Mouse (Mus musculus) right cerebral cortex, postnatal 36 days (tissue): ENCODE data around the gene Lurap1l.
"Not testable (repeated sequence)": the region's sequence is repeated elsewhere in the genome, so short reads cannot be mapped to it uniquely, and the experiment has no call there.

Source experiments
- DNase-seq, 2 experiments: peaks; one replicate each; pipeline ENCODE4 v3.0.0; 2022; ENCODE audit warnings: low spot score in 2 of 2, mixed read lengths in 1 of 2

The Lurap1l gene

GRCm38 (mm10) chr4:80917128-80917527, 6.7 kb downstream of the Lurap1l start:
- DNase-seq, result not testable (repeated sequence)

GRCm38 (mm10) chr4:80917812-80918211, 7.4 kb downstream of the Lurap1l start:
- no peak for DNase-seq

- no peak for DNase-seq
Measured at GRCm38 (mm10) chr4:80918526-80919129, 8.2 kb downstream of the Lurap1l start.

GRCm38 (mm10) chr4:80919217-80919867, 8.9 kb downstream of the Lurap1l start:
- DNase-seq, result no peak

GRCm38 (mm10) chr4:80921646-80922489, 11.4 kb downstream of the Lurap1l start:
- no peak for DNase-seq

GRCm38 (mm10) chr4:80922654-80923053, 12.2 kb downstream of the Lurap1l start:
- no peak for DNase-seq

GRCm38 (mm10) chr4:80924815-80925214, 14.4 kb downstream of the Lurap1l start:
- no peak for DNase-seq

GRCm38 (mm10) chr4:80925752-80926519, 15.5 kb downstream of the Lurap1l start:
- DNase-seq, result no peak

GRCm38 (mm10) chr4:80934749-80935148, 24.3 kb downstream of the Lurap1l start:
- no peak for DNase-seq

- DNase-seq, result no peak
Measured at GRCm38 (mm10) chr4:80939115-80939514, 28.7 kb downstream of the Lurap1l start.

GRCm38 (mm10) chr4:80940946-80941345, 30.5 kb downstream of the Lurap1l start:
- no peak for DNase-seq

GRCm38 (mm10) chr4:80941978-80942377, 31.5 kb downstream of the Lurap1l start:
- DNase-seq, result no peak

- DNase-seq, result no peak
Measured at GRCm38 (mm10) chr4:80944605-80945004, 34.2 kb downstream of the Lurap1l start.

GRCm38 (mm10) chr4:80949110-80949509, 38.7 kb downstream of the Lurap1l start:
- no peak for DNase-seq

- no peak for DNase-seq
Measured at GRCm38 (mm10) chr4:80949720-80950119, 39.3 kb downstream of the Lurap1l start.

GRCm38 (mm10) chr4:80950280-80950781, 39.9 kb downstream of the Lurap1l start:
- DNase-seq, result no peak

GRCm38 (mm10) chr4:80952653-80953052, 42.2 kb downstream of the Lurap1l start:
- DNase-seq, result no peak

- DNase-seq, result no peak
Measured at GRCm38 (mm10) chr4:80955942-80956341, 45.5 kb downstream of the Lurap1l start.

GRCm38 (mm10) chr4:80967526-80967925, 57.1 kb downstream of the Lurap1l start:
- DNase-seq, result no peak

- DNase-seq, result no peak
Measured at GRCm38 (mm10) chr4:80971846-80972245, 61.4 kb downstream of the Lurap1l start.

GRCm38 (mm10) chr4:80973896-80974295, 63.5 kb downstream of the Lurap1l start:
- no peak for DNase-seq

GRCm38 (mm10) chr4:80990819-80991218, 80.4 kb downstream of the Lurap1l start:
- no peak for DNase-seq
